Mouse (Mus musculus): ENCODE results near the gene Dpm2.

DNA sequence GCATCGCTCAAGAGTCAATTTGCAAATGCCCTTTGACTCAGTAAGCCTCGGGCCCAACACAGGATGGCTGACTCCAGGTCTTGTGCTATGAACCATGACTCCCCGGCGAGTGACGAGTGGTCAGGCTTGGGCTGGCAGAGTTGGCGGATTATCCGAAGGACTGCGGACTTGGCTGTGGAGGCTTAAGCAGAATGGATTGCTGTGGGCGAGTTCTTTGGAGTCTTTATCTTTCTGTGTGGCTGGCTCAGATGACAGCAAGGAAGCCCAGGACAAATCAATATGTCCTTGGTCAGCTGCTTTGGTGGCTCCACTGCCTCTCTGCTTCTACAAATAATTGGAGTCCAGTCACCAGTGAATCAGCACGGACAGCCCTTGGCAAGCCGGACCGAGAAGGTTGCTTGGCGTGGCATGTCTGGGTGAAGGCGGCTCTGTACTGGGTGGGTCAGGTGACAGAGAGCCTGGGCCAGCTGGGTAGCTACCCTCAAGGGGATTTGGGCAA is 43.1 kb upstream of the Dpm2 start:
- TF ChIP-seq CTCF (IDR thresholded peaks at IDR 0.05; ENCODE audit: borderline replicate concordance, insufficient read depth, low read depth, low read length): no peak
- no peak for TF ChIP-seq POLR2A (IDR thresholded peaks at IDR 0.05; ENCODE audit: borderline replicate concordance, insufficient read depth, low read length)

Data from cerebellum, adult 2 months (tissue).